Comparison of ENCODE assay signal across 22 mouse cellular contexts in genomic region chr4:100298566-100298965, GRCm38 (mm10).
"Had no signal": no experiment of that assay in that cellular context is flagged by ENCODE, and none has a peak within 500 bp of the region (broad histone marks: within the 10 kb centered on the region; RNA-seq: fewer than 3 reads in every experiment).

No protein-coding gene starts in this region.

- H3K27ac ChIP-seq: kidney, postnatal 0 days; layer of hippocampus, adult 2 months; limb, embryonic 10.5 days; limb, embryonic 13.5 days; liver, embryonic 13.5 days; macrophage; midbrain, embryonic 12.5 days; midbrain, embryonic 15.5 days; neural tube, embryonic 12.5 days; neural tube, embryonic 15.5 days; stomach, postnatal 0 days had no signal

- H3K27me3 ChIP-seq: limb, embryonic 13.5 days; liver, embryonic 13.5 days; midbrain, embryonic 12.5 days; midbrain, embryonic 15.5 days; neural tube, embryonic 12.5 days; neural tube, embryonic 15.5 days had no signal

- DNase-seq: kidney, postnatal 25 days; layer of hippocampus, adult 9-11 months; liver; liver, embryonic 13.5 days; right cerebral cortex, adult 18-20 months; right cerebral cortex, postnatal 14 days; right cerebral cortex, postnatal 4 days; thymus, adult 2 months; thymus, postnatal 14 days; thymus, postnatal 4 days had no signal

- H3K4me1 ChIP-seq: limb, embryonic 13.5 days; liver, embryonic 13.5 days; midbrain, embryonic 15.5 days; neural tube, embryonic 15.5 days had no signal

- H3K9ac ChIP-seq: limb, embryonic 13.5 days; liver, embryonic 13.5 days; lung, embryonic 14.5 days; midbrain, embryonic 12.5 days; midbrain, embryonic 15.5 days; neural tube, embryonic 12.5 days; neural tube, embryonic 15.5 days had no signal

- H3K9me3 ChIP-seq: limb, embryonic 10.5 days; limb, embryonic 13.5 days; liver, embryonic 13.5 days; midbrain, embryonic 12.5 days; midbrain, embryonic 15.5 days; neural tube, embryonic 12.5 days; neural tube, embryonic 15.5 days had no signal

- H3K36me3 ChIP-seq: limb, embryonic 10.5 days; limb, embryonic 13.5 days; liver, embryonic 13.5 days; midbrain, embryonic 12.5 days; midbrain, embryonic 15.5 days; neural tube, embryonic 12.5 days; neural tube, embryonic 15.5 days had no signal

- ATAC-seq: lung, postnatal 0 days; midbrain, embryonic 15.5 days had no signal

- H3K4me2 ChIP-seq: limb, embryonic 13.5 days; liver, embryonic 13.5 days; lung, embryonic 14.5 days; midbrain, embryonic 12.5 days; midbrain, embryonic 15.5 days; neural tube, embryonic 12.5 days; neural tube, embryonic 15.5 days had no signal

- H3K4me3 ChIP-seq: layer of hippocampus, adult 2 months; limb, embryonic 10.5 days; limb, embryonic 13.5 days; liver, embryonic 13.5 days; midbrain, embryonic 12.5 days; midbrain, embryonic 15.5 days; neural tube, embryonic 12.5 days; neural tube, embryonic 15.5 days had no signal
